Mouse (Mus musculus): Measurements from ENCODE around the gene Tkt.

- no peak for TF ChIP-seq POLR2A (IDR thresholded peaks at IDR 0.05; ENCODE audit: control insufficient read depth, extremely low read depth, insufficient read depth, low read length, poor library complexity)
- TF ChIP-seq CTCF (IDR thresholded peaks at IDR 0.05; ENCODE audit: borderline replicate concordance, control insufficient read depth, extremely low read depth, insufficient read depth, low read length, poor library complexity) = no peak
Observed at GRCm38 (mm10) chr14:30596407-30596806, 48.2 kb downstream of the Tkt start.

Measured in thymus, adult 2 months (tissue).